Mouse (Mus musculus) embryonic facial prominence, embryonic 12.5 days (tissue): ENCODE measurements around the gene Emilin1. TPM values are rescaled to one million over a fixed set of nuclear protein-coding genes. Genes with fewer than 3 reads are reported as not detected.
A peak's percentile ranks its signal among the peaks of the same experiment; 100 is the strongest.

ENCODE experiments used
- ATAC-seq: fragments of 200-750 bp; cut with Nextera tagmentation; 2 replicates; pipeline ENCODE4 v1.8.0; 2017; ENCODE audit not compliant: insufficient number of reproducible peaks, insufficient read depth, low FRiP score, low TSS enrichment
- H3K27ac ChIP-seq: fragments of 300-500 bp; sonication (generic); 2 replicates; pipeline ENCODE4 v1.5.1; 2016; ENCODE audit warnings: mild to moderate bottlenecking
- H3K27me3 ChIP-seq: fragments of 300-500 bp; sonication (generic); 2 replicates; pipeline ENCODE4 v1.6.1; 2016; ENCODE audit warnings: mild to moderate bottlenecking, moderate library complexity
- H3K36me3 ChIP-seq: fragments of 300-500 bp; sonication (generic); 2 replicates; pipeline ENCODE4 v1.6.1; 2016; ENCODE audit warnings: mild to moderate bottlenecking
- H3K4me1 ChIP-seq: fragments of 300-500 bp; sonication (generic); 2 replicates; pipeline ENCODE4 v1.6.1; 2016
- H3K4me2 ChIP-seq: fragments of 300-500 bp; sonication (generic); replicated peaks from 2 replicates; pipeline ENCODE4 v1.6.1; 2016; ENCODE audit warnings: mild to moderate bottlenecking, moderate library complexity
- H3K4me3 ChIP-seq: fragments of 300-500 bp; sonication (generic); 2 replicates; pipeline ENCODE4 v1.5.1; 2016; ENCODE audit warnings: mild to moderate bottlenecking
- H3K9ac ChIP-seq: fragments of 300-500 bp; sonication (generic); 2 replicates; pipeline ENCODE4 v1.6.1; 2016; ENCODE audit warnings: mild to moderate bottlenecking, moderate library complexity
- H3K9me3 ChIP-seq: fragments of 300-500 bp; sonication (generic); 2 replicates; pipeline ENCODE4 v1.6.1; 2016; ENCODE audit warnings: mild to moderate bottlenecking, moderate library complexity
- WGBS: fragments of 180-500 bp; shearing (Covaris S2); methylation state at CpG from one replicate; pipeline ENCODE4 v1.1.7; 2016; 5-methylcytosine and 5-hydroxymethylcytosine counted together
- polyA plus RNA-seq: library from polyadenylated mRNA; unstranded; fragments of >200 nt; fragmentation: Nextera tagmentation; extraction: Ambion mirVana; gene quantifications from 2 replicates; pipeline ENCODE4 v1.2.1, GENCODE M21; 2016

The Emilin1 gene
- polyA plus RNA-seq, 1 experiment from 2014 or later = 252 TPM

DNA sequence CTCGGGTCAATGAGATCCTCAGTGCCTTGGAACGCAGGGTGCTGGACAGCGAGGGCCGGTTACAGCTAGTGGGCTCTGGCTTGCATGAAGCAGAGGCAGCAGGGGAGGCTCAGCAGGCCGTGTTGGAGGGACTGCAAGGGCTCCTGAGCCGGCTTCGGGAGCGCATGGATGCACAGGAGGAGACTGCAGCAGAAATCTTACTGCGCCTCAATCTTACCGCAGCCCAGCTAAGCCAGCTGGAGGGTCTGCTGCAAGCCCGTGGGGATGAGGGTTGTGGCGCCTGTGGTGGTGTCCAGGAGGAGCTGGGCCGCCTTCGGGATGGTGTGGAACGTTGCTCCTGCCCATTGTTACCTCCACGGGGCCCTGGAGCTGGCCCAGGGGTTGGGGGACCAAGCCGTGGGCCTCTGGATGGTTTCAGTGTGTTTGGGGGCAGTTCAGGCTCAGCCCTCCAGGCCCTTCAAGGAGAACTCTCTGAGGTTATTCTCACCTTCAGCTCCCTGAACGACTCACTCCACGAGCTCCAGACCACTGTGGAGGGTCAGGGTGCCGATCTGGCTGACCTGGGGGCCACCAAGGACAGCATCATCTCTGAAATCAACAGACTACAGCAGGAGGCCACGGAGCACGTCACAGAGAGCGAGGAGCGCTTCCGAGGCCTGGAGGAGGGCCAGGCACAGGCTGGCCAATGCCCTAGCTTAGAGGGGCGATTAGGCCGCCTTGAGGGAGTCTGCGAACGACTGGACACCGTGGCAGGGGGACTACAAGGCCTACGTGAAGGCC lies 4.9 kb downstream of the Emilin1 start:
- WGBS = 88% methylated on average over 31 of the region's 31 CpGs

DNA sequence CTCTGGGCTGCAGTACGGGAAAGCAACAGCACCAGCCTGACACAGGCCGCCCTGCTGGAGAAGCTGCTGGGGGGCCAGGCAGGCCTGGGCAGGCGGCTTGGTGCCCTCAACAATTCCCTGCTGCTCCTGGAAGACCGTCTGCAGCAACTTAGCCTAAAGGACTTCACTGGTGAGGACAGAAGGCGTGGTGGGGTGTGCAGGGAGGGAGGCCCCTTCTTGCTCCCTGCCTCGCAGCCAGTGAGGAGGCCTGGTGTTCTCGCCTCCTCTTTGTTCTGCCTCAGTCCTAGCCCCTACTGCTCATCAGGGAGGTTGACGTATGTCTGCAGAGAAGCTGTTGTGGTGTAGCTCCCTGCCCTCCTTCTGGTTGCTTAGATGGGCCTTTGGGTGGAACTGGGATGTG lies 5.5 kb downstream of the Emilin1 start:
- Histone ChIP-seq H3K27me3 (no peaks in the 10 kb centered on the region), H3K27ac (no peak overlapping the region), H3K4me1 (peaks cover 40% of the 10 kb centered on the region), H3K4me2 (no peak overlapping the region), H3K36me3 (peaks cover 44% of the 10 kb centered on the region), H3K4me3 (no peak overlapping the region), H3K9me3 (no peaks in the 10 kb centered on the region), H3K9ac (peak overlapping the region; percentile 24; the same call in 1 of the 2 replicates)
- ATAC-seq = no peak
- 80% methylated on average over 8 of the region's 8 CpGs for WGBS

More for the DNA sequence above, 4.9 kb downstream of the Emilin1 start:
- H3K27me3 ChIP-seq = no peaks in the 10 kb centered on the region
- no peak overlapping the region for H3K27ac ChIP-seq
- peak overlapping the region; percentile 24; the same call in 1 of the 2 replicates for H3K9ac ChIP-seq
- peaks cover 40% of the 10 kb centered on the region for H3K4me1 ChIP-seq
- no peaks in the 10 kb centered on the region for H3K9me3 ChIP-seq
- ATAC-seq = no peak
- no peak overlapping the region for H3K4me3 ChIP-seq
- H3K4me2 ChIP-seq = no peak overlapping the region
- H3K36me3 ChIP-seq = peaks cover 44% of the 10 kb centered on the region

DNA sequence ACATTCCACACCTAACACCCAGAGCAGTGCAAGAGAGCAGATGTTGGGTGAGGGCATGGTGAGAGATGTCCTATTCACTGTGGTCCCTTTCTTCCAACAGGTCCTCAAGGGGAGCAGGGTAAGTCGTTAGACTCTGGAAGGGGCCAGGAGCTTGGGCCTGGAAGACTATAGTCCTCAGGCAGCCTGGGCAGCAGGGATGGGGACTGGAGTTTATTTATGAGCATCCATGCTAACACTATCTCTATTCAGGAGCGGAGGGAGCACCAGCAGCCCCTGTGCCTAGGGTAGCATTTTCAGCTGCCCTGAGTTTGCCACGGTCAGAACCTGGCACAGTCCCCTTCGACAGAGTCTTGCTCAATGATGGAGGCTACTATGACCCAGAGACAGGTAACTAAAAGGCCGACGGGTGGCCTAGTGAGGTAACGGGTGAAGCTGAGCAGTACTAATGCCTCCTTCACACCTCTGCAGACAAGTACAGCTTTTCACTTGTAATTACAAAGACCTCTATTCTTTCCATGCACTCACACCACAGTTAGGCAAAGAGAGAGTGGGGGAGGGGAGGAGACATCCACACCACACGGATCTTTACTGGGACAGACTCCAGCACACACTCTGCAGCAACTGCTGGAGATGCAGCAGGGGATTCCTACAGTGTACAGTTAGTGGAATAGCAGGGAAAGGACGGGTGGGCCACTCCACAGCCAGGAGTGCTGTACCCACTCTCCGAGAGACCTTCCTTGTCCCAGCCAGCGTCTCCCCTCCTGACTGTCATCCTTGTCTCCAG lies 6.8 kb downstream of the Emilin1 start:
- no peak overlapping the region for H3K4me3 ChIP-seq
- H3K27ac ChIP-seq = 0 out of 2 replicates have a peak overlapping the region, but pooled peaks have one; percentile 87
- peaks cover 36% of the 10 kb centered on the region for H3K4me1 ChIP-seq
- H3K27me3 ChIP-seq = no peaks in the 10 kb centered on the region
- H3K36me3 ChIP-seq = peaks cover 44% of the 10 kb centered on the region
- no peak for ATAC-seq
- peak overlapping the region; percentile 73; the same call in 1 of the 2 replicates for H3K4me2 ChIP-seq
- H3K9ac ChIP-seq = no peak overlapping the region; the same call in 1 of the 2 replicates
- no peaks in the 10 kb centered on the region for H3K9me3 ChIP-seq
- 57% methylated on average over 11 of the region's 11 CpGs for WGBS

DNA sequence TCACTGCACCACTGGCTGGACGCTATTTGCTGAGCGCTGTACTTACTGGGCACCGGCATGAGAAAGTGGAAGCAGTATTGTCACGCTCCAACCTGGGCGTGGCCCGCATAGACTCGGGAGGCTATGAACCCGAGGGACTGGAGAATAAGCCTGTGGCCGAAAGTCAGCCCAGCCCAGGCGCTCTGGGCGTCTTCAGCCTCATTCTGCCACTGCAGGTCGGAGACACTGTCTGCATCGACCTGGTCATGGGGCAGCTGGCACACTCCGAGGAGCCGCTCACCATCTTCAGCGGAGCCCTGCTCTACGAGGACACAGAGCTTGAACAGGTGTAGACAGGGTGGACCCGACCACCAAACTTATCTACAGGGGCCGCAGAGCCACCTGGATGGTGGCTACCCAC lies 7.4 kb downstream of the Emilin1 start:
- peak overlapping the region; percentile 87; the same call in 1 of the 2 replicates for H3K27ac ChIP-seq

DNA sequence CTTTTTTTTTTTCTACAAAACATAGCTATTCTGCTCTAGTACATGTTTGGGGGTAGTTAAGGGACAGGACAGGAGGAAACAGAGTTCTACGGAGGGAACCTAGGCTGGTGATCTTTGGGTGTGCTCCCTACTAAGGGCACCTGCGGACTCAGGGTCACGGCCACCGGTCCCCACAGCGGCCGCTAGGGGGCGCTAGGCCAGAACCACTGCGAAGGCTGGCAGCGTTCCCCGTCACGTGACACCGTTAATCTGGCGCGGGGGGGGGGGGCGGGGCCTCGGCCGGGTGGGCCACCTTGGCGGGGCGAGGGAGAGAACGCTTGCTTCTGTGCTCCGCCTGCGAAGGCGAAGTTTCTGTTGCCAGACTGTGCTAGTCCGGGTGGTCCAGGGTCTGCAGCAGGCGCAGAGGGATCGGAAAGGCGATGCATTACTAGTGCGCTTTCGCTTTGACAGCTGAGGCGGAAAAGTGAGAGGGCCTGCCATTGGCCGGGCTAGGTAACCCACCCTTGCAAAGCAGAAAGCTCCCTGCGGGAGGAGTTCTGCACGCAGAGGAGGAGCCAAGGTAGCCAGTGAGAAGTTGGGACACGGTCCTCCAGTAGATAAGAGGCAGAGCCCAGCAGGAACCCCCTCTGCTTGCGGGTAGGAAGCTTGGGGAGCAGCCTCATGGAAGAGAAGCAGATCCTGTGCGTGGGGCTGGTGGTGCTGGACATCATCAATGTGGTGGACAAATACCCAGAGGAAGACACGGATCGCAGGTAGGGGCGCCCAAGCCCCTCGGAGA lies 8.2 kb downstream of the Emilin1 start, which contains the start of gene Khk:
Gene Khk, plus strand, starts transcription at position 176 of the 778 bp plus-strand sequence.
- peak; percentile 78 for ATAC-seq
- no peaks in the 10 kb centered on the region for H3K9me3 ChIP-seq
- peak within 1 kb of the TSS; percentile 38 for H3K4me3 ChIP-seq
- peaks cover 26% of the 10 kb centered on the region for H3K4me1 ChIP-seq
- 2% methylated on average over 34 of the region's 40 CpGs for WGBS
- no peaks in the 10 kb centered on the region for H3K27me3 ChIP-seq
- H3K36me3 ChIP-seq = peaks cover 44% of the 10 kb centered on the region
- peak within 1 kb of the TSS; percentile 60 for H3K9ac ChIP-seq
- H3K27ac ChIP-seq = peak within 1 kb of the TSS; percentile 87
- H3K4me2 ChIP-seq = peak within 1 kb of the TSS; percentile 73

More for the DNA sequence above, 7.4 kb downstream of the Emilin1 start:
- no peak for ATAC-seq
- H3K4me3 ChIP-seq = no peak overlapping the region
- H3K4me2 ChIP-seq = peak overlapping the region; percentile 73; the same call in 1 of the 2 replicates
- H3K9me3 ChIP-seq = no peaks in the 10 kb centered on the region
- H3K36me3 ChIP-seq = peaks cover 44% of the 10 kb centered on the region
- no peaks in the 10 kb centered on the region for H3K27me3 ChIP-seq
- H3K4me1 ChIP-seq = peaks cover 31% of the 10 kb centered on the region
- 68% methylated on average over 19 of the region's 19 CpGs for WGBS
- no peak overlapping the region for H3K9ac ChIP-seq

DNA sequence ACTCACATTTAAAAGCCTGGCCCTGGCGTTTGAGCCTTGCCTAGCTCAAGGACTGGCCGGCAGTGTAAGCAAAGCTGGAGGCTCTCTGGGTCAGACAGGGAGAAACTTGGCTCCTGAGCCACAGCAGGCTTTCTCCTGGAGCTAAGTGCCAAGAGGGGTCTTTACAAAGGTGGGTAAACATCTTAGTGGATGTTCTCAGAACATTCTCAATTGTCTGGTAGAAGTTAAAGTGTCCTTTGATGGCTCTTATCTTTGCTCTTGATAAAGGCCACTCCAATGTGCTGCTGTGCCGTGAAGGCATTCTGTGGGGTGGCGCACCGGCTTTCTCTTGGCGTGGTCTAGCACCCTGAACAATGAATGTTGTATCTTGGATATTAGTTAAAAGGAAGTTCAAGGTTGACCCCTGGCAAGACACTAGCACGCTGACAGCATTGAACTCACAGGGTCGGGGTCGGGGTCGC lies 9.4 kb downstream of the Emilin1 start:
- no peak for ATAC-seq
- H3K4me2 ChIP-seq = peak overlapping the region; percentile 73; the same call in 1 of the 2 replicates
- H3K4me1 ChIP-seq = peaks cover 24% of the 10 kb centered on the region
- H3K9ac ChIP-seq = peak overlapping the region; percentile 60; the same call in 1 of the 2 replicates
- 0 out of 2 replicates have a peak overlapping the region, but pooled peaks have one; percentile 87 for H3K27ac ChIP-seq
- WGBS = 71% methylated on average over 10 of the region's 10 CpGs
- no peak overlapping the region for H3K4me3 ChIP-seq
- no peaks in the 10 kb centered on the region for H3K27me3 ChIP-seq
- no peaks in the 10 kb centered on the region for H3K9me3 ChIP-seq
- H3K36me3 ChIP-seq = peaks cover 36% of the 10 kb centered on the region

DNA sequence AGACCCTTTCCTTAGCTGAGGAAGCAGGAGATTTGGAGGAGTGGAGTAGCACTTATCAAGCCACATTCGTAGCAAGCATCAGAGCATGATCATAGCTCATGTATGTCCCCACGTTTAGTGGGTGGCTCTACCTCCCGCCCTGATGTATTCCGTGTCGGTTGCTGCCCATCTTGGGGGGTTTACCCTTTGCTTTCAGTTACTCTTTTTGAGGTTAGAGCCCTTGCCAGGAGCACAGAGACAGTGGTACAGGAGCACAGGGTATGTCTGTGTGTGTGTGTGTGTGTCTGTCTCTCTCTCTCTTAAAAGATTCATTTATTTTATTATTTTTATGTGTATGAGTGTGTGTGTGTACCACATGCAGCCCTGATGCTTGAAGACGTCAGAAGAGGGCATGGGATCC lies 9.9 kb downstream of the Emilin1 start:
- WGBS = 87% methylated on average over 6 of the region's 6 CpGs
- no peak overlapping the region for H3K9ac ChIP-seq
- H3K27me3 ChIP-seq = no peaks in the 10 kb centered on the region
- H3K4me1 ChIP-seq = peaks cover 24% of the 10 kb centered on the region
- no peak overlapping the region for H3K4me2 ChIP-seq
- ATAC-seq = no peak
- no peak overlapping the region for H3K27ac ChIP-seq
- peaks cover 31% of the 10 kb centered on the region for H3K36me3 ChIP-seq
- no peak overlapping the region for H3K4me3 ChIP-seq
- no peaks in the 10 kb centered on the region for H3K9me3 ChIP-seq

DNA sequence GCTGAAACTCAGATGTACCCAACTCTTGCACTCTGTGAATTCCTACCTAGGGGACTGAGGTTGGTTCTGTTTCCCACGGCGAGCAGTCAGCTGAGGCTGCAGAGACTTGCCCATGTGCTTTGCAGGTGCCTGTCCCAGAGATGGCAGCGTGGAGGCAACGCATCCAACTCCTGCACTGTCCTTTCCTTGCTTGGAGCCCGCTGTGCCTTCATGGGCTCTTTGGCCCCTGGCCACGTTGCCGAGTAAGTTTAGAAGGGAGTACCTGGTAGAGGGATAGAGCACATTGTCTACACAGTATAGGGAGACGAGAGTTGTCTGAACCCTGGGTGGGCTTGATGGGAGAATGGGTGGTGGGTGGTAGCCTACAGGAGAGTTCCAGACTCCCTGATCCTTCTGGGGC lies 11.4 kb downstream of the Emilin1 start:
- WGBS = 79% methylated on average over 8 of the region's 8 CpGs
- Histone ChIP-seq H3K4me2 (no peak overlapping the region), H3K36me3 (peaks cover 16% of the 10 kb centered on the region), H3K9ac (no peak overlapping the region), H3K4me1 (peaks cover 16% of the 10 kb centered on the region), H3K9me3 (no peaks in the 10 kb centered on the region), H3K4me3 (no peak overlapping the region), H3K27ac (no peak overlapping the region), H3K27me3 (no peaks in the 10 kb centered on the region)
- no peak for ATAC-seq

DNA sequence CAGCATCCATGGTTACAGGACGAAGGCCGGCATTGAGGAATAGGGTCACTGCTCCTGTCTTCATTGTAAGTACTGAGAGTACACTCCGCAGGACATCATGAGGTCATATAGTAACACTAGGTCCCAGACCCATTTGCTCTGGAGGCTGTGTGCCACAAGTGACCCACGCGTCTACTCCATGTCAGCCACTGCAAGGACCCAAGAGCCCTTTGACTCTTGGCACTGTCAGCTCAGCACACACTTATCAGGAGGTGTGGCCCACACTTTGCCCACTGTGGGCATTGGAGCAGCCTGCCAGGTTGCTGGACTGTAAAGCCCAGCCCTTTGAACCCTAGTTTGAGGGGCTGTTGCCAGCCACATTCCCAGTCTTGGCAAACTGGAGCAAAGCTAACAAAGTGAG lies 12.0 kb downstream of the Emilin1 start:
- H3K4me1 ChIP-seq = peaks cover 13% of the 10 kb centered on the region
- H3K4me2 ChIP-seq = no peak overlapping the region
- peaks cover 10% of the 10 kb centered on the region for H3K36me3 ChIP-seq
- no peak overlapping the region for H3K27ac ChIP-seq
- no peaks in the 10 kb centered on the region for H3K9me3 ChIP-seq
- no peak for ATAC-seq
- no peaks in the 10 kb centered on the region for H3K27me3 ChIP-seq
- WGBS = 92% methylated on average over 5 of the region's 5 CpGs
- no peak overlapping the region for H3K4me3 ChIP-seq
- H3K9ac ChIP-seq = no peak overlapping the region

DNA sequence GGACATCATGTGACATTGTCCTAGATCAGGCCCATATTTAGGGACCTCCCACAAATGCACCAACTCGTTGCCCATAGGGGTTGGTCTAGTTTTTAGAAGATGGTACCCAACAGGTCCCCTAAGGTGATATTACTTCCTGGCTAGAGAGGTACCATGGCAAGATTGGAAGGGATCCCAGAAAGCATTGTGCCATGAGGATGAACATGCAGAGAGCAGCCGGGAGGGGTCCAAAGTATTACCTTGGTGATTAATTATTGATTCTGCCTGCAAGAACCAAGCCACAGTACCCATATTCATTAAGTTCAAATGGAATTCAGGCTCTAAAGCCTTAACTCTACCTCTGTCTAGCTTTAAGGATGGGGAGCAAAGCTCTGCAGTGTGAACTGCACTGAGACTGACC lies 12.9 kb downstream of the Emilin1 start:
- Histone ChIP-seq H3K36me3 (peaks cover 2% of the 10 kb centered on the region; the same call in 1 of the 2 replicates), H3K4me3 (no peak overlapping the region), H3K9me3 (no peaks in the 10 kb centered on the region), H3K4me1 (peaks cover 12% of the 10 kb centered on the region), H3K4me2 (no peak overlapping the region), H3K27me3 (no peaks in the 10 kb centered on the region), H3K9ac (no peak overlapping the region), H3K27ac (no peak overlapping the region)
- no peak for ATAC-seq
- WGBS = 74% methylated on average over 2 of the region's 2 CpGs

DNA sequence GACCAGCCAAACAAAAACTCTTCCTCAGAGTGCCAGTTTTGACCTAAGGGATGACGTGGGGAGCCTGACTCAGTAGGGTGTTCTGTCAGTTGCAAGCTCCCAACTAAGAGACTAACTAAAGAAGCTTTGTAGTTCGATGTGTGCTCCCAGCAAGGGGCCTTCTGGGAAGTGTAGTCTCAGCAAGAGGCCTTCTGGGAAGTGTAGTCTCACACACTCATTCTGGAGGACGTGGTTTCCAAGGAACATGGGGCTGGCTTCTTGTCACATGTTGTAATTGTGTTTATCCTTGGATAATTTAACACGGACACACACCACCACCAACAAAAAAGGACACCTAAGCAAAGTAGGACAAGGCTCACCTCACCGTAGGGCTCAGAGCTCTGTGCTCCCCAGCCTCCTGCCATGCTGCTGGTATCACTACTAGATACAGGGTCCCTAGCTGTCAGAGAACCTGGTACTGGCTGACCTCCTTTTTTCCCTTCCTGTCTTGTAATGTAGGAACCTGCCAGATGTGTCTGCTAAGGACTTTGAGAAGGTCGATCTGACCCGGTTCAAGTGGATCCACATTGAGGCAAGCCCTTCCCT lies 14.8 kb downstream of the Emilin1 start:
- Histone ChIP-seq H3K4me2 (peak overlapping the region; percentile 41), H3K27me3 (no peaks in the 10 kb centered on the region), H3K27ac (no peak overlapping the region), H3K4me3 (no peak overlapping the region), H3K4me1 (no peaks in the 10 kb centered on the region), H3K9me3 (no peaks in the 10 kb centered on the region), H3K9ac (no peak overlapping the region), H3K36me3 (no peaks in the 10 kb centered on the region)
- ATAC-seq = no peak
- WGBS = 41% methylated on average over 7 of the region's 7 CpGs
